Mouse (Mus musculus) right cerebral cortex, adult 18-20 months (tissue): ENCODE measurements around the gene Chrdl1.

Experiments
- DNase-seq: peaks from one replicate; pipeline ENCODE4 v3.0.0; 2022; ENCODE audit warnings: mixed read lengths

Gene Chrdl1

DNA sequence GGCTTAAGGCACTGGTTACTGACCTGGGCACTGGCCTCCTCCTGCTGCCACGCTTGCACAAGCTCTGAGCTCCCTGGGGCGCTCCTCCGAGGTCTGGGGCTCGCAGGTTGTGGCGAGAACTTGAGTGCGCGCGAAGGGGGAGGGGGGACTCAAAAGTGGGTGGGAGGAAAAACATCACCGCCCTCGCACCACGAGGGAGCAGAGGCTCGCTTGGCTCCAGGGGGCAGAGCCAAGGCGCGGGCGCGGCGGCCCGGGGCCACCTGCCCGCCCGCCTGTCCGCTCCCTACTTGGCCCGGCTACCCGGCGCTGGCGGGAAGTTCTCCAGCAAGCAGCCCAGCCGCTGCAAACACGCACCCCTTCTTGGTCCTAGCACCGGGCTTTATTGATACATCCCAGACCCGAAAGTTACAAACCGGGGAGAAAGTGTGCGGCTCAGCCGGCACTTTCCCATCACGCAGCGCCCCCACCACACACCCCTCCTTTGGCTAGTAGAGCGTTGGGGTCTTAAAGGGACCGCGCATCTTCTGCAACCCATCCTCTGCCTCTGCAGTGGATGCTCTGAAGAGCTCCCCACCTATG lies at the start of gene Chrdl1:
Gene Chrdl1 (minus strand): TSS at position 472 of the 579 bp plus-strand sequence.
- no peak for DNase-seq

GRCm38 (mm10) chrX:143442638-143443037 lies 48.6 kb upstream of the Chrdl1 start:
- no peak for DNase-seq

DNA sequence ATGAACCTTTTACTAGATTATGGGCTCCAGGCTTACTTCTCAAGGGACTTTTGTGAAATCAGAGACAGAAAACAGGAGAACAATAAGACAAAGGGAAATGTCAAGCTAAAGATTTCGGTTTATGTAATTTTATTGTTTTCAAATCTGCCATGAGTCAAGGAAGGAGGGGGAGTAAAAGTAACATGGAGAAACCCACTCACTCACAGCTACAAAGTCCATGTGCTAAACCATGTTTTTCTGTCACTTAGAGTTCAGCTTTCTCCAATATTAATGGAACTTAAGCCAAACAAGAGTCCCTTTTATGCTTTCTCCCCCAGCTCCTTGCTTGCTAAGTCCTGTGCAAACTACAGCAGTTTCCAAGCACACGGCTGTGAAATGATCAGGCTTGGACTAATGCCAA lies 10.5 kb upstream of the Chrdl1 start:
- no peak for DNase-seq

DNA sequence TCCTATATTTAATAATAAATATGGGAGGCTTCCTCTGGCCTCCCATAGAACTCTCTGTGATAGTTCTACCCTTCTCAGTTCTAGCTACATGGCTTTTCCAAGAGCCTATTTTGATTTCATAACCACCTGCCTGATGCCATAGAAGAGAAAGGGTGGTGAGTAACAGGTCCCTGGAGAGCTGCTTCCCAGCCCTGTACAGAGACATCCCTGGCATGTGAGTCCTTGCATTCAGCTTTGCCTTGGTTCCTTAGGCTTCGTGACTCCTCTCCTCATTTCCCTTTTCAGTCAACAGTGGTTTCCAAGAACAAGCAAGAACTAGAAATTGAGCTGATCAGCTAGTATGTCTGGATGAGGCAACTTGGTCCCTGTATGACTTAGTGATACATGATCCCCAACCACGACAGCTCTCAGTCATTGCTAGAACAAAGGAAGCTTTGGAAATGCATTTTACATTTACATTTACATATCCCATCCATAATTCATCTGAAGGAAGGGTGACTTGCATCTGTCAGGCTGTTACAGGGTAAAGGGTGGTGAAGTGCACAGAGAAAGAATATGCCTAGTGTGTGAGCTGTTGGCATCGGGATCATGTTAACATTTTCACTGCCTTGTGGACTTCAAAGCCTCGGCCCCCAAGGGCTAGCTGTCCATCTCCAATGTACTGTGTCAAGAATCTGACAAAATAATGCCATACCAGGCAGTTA lies 27.7 kb downstream of the Chrdl1 start:
- no peak for DNase-seq

DNA sequence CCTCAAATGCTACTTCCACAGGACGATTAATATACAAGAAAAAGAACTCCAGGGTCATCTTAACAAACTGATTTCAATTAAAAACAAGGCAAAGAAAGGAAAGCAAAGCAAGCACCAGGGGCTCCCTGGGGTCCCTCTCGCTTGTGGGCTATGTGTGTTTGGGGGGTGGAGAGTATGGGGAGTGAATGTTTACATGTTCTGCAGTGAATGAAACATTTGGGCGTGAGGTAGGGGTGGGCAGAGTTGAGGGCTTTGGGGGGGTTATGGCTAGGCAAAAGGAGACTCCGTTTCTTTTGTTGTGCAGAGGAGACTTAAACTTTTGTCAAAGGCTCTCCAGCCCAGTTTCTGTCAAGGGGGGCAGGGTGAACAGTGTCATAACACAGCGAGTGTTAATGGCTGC lies 46.8 kb downstream of the Chrdl1 start:
- no peak for DNase-seq

- no peak for DNase-seq
Observed at GRCm38 (mm10) chrX:143346739-143347138, 47.3 kb downstream of the Chrdl1 start.

DNA sequence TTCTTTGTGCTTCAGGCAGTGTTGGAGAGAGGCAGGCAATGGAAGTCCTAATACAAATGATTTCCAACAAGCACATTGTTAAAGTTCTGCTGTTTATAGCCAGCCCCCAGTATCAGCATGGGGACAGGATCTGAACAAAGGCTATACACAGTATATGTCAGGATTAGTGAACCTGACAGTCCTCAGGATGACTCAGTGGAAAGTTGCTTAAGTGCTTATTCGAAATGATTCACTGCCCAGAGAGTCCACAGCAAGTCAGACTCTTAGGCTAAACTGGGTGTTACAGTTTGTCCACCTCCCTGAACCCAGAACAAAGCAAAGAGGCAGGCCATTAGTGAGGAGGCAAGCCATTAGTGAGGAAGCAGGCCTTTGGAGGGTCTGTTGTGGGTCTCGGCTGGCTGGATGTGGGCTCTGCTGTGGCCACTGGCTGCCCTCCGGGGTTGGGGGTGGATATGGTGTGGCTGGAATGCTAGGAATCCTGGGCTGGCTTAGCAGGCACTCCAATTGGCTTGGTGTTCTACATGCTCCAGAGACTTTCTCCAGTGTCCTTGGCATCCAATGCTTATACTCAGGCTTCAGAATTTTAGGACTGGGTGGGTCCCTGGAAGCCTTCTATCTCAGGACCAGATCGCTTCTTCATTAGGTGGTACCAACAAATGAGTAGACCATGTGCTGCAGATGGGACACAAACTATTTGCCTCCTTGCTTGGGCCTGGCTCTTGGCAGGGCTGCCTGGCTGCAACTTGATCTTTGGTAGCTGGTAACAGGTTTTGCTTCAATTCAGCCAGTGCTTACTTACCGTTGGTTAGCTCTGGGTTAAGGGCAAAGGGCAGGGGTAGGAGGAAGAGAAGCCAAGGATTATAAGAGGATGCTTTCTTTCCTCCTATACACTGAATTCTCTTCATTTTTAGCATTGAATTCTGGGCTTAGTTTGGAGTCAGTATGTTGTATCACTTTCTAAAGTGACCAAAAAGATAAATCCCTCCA lies 49.3 kb downstream of the Chrdl1 start:
- DNase-seq: no peak

DNA sequence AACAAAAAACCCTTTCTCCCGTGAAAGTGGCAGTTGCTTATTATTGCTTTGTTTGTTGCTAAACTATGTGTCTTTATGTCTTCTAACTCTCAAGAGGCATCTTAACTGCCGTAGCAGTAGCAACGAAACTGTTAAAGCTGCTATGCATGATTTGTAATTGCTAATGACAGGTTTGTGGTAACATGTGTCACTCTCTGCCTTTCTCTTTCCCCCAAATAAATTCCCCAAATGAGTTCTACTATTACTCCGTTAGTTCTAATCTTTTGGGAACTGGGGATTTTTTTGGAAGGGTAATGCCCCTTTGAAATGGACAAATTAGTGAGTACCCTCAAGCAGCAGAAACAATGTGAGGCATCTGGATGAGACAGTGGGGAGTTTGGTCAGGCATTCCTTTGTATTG lies 55.9 kb downstream of the Chrdl1 start:
- no peak for DNase-seq

DNA sequence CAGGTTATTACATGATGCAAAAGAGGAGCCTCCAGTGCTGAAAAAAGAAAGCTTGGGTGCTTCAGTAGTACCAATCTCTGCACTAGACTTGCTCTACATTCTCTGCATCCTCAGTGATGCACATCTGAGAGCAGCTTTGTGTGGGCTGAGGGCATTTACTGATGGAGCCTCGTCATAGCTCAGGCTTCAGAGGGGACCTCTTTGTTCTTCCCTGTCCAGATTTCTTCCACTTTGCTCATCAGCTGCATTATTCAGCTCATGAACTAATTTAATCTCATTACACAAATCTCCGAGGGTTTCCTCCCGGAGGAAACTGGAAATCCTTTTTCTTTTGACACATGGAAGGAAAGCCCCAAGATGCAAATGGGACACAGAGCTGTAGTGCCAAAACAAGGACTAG lies 56.5 kb downstream of the Chrdl1 start:
- DNase-seq: no peak

GRCm38 (mm10) chrX:143336661-143337060 lies 57.4 kb downstream of the Chrdl1 start:
- DNase-seq: no peak

DNA sequence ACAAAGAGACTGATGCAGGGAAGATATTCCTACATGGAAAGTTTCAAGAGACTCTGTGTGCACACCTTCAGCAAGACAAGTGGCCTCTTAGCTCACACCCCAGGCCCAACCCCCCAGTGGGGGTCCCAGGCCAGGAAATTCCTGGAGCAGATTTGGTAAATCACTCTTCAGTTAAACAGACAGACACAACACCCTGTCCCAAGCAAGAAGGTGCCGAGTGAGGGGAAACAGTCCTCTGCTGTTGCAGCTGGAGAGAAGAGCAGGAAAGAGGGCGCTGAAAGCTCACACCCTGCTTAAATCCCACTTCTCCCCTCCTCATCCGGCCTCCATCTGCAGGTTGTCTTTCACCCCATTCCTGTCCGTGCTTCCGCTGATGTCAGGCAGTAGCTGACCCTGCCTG lies 58.2 kb downstream of the Chrdl1 start:
- no peak for DNase-seq

DNA sequence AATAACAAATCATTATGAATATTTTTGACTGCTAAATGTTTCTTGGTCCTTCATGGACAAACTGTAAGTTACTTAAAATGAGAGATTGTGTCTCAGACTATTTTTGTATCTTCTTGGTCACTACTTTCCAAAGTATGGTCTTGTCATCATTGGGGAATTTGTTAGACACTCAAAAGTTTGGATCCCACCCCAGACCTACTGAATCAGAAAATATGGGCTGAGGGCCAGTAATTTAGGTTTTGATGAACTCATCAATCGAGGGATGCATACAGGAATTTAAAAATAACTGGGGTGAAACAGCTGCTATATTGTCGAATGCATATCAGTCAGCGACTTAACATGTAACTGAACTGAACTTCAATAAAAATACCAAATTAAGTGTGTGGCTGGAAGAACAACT lies 80.9 kb downstream of the Chrdl1 start:
- no peak for DNase-seq

- DNase-seq: no peak
Observed at GRCm38 (mm10) chrX:143294726-143295125, 99.3 kb downstream of the Chrdl1 start.

GRCm38 (mm10) chrX:143275202-143275601 lies 118.9 kb downstream of the Chrdl1 start:
- DNase-seq: no peak

- DNase-seq: no peak
Observed at GRCm38 (mm10) chrX:143250709-143251108, 143.4 kb downstream of the Chrdl1 start.
